In genomic region chr9:78527767-78528381, GRCm38 (mm10) we compare ENCODE assay signal across 8 mouse cellular contexts. TPM values are rescaled to one million over a fixed set of nuclear protein-coding genes. Genes with fewer than 3 reads are reported as not detected.
DNase-seq lines count a peak whose midpoint lies in the region; ATAC-seq and TF ChIP-seq lines count a peak whose summit lies in the region.

No protein-coding gene starts in this region.

- H3K4me2 ChIP-seq in forebrain, embryonic 15.5 days (replicated peaks): peak overlapping the region; percentile 83
- peak overlapping the region; percentile 89 for H3K4me2 ChIP-seq in neural tube, embryonic 15.5 days

- H3K4me3 ChIP-seq in ES-E14 (ENCODE audit: insufficient read depth in 1 of 2, low read depth in 1 of 2, low read length in 2 of 2, poor library complexity in 1 of 2, severe bottlenecking in 1 of 2): peak overlapping the region; percentile 52 to 63
- peak overlapping the region; percentile 51 for H3K4me3 ChIP-seq in forebrain, embryonic 15.5 days
- peak overlapping the region; percentile 29 for H3K4me3 ChIP-seq in lung, adult 2 months (replicated peaks; ENCODE audit: extremely low read depth, low read depth, low read length)
- peak overlapping the region; percentile 53 for H3K4me3 ChIP-seq in neural tube, embryonic 15.5 days (replicated peaks)

- 3% methylated on average over 16 of the region's 16 CpGs for WGBS in forebrain, embryonic 15.5 days
- WGBS in lung, adult 2 months: 1% methylated on average over 16 of the region's 16 CpGs
- WGBS in neural tube, embryonic 15.5 days: under 1% methylated on average over 16 of the region's 16 CpGs

- peak overlapping the region; percentile 98 for H3K27ac ChIP-seq in ES-E14 (ENCODE audit: insufficient read depth, low read depth, low read length, poor library complexity, severe bottlenecking)
- H3K27ac ChIP-seq in forebrain, embryonic 15.5 days (replicated peaks): peak overlapping the region; percentile 77
- peak overlapping the region; percentile 88 for H3K27ac ChIP-seq in neural tube, embryonic 15.5 days (replicated peaks)

- in situ Hi-C loops in ES-E14 (cut with MboI; ENCODE audit: low sequenced_read_pairs in 2 of 2, unreplicated experiment in 2 of 2): no loop called here

- ATAC-seq in forebrain, embryonic 15.5 days (replicated peaks): peak; percentile 62
- ATAC-seq in neural tube, embryonic 15.5 days (ENCODE audit: low FRiP score): peak; percentile 73

- no peak for DNase-seq in ES-E14 (ENCODE audit: low read depth, low spot score)
- DNase-seq in cerebellum, adult 11-12 months: peak; percentile 57
- peak; percentile 53 for DNase-seq in heart, postnatal 25 days (ENCODE audit: low spot score)
- peak; percentile 50 to 82 for DNase-seq in layer of hippocampus, adult 18-20 months (ENCODE audit: low spot score in 2 of 2)
- DNase-seq in lung, adult 2 months: peak; percentile 84
- peak; percentile 61 to 79 for DNase-seq in thymus, postnatal 10 days (ENCODE audit: low spot score in 2 of 2)

- intact Hi-C loops in heart, postnatal 25 days (cut with DNase I): loop anchor here (2.0 kb wide), 3 partner anchors 23 to 47 kb away; partner anchors contain the start of gene Eef1a1

- peaks cover 7 to 13% of the 10 kb centered on the region in 2 experiments for H3K4me1 ChIP-seq in ES-E14 (ENCODE audit: control insufficient read depth in 2 of 2, insufficient read depth in 2 of 2, low read length in 2 of 2, poor library complexity in 1 of 2)
- H3K4me1 ChIP-seq in forebrain, embryonic 15.5 days: peaks cover 9% of the 10 kb centered on the region
- H3K4me1 ChIP-seq in lung, adult 2 months (ENCODE audit: control insufficient read depth, insufficient read depth, low read length): peaks cover 7% of the 10 kb centered on the region
- H3K4me1 ChIP-seq in neural tube, embryonic 15.5 days: peaks cover 12% of the 10 kb centered on the region

- H3K9ac ChIP-seq in ES-E14 (ENCODE audit: insufficient read depth, low read depth, low read length, poor library complexity, severe bottlenecking): peak overlapping the region; percentile 82
- H3K9ac ChIP-seq in forebrain, embryonic 15.5 days (replicated peaks): peak overlapping the region; percentile 53
- H3K9ac ChIP-seq in neural tube, embryonic 15.5 days (replicated peaks): peak overlapping the region; percentile 63

- H3K27me3 ChIP-seq in forebrain, embryonic 15.5 days: no peaks in the 10 kb centered on the region
- no peaks in the 10 kb centered on the region for H3K27me3 ChIP-seq in neural tube, embryonic 15.5 days (replicated peaks)

- TF ChIP-seq POLR2A in lung, adult 2 months (IDR thresholded peaks at IDR 0.05; ENCODE audit: borderline replicate concordance, extremely low read depth, low read depth, low read length): no peak

- H3K9me3 ChIP-seq in ES-E14 (ENCODE audit: control insufficient read depth, insufficient read depth, low read depth, low read length): no peaks in the 10 kb centered on the region
- H3K9me3 ChIP-seq in forebrain, embryonic 15.5 days: no peaks in the 10 kb centered on the region
- no peaks in the 10 kb centered on the region for H3K9me3 ChIP-seq in neural tube, embryonic 15.5 days (replicated peaks)

- peaks cover 9% of the 10 kb centered on the region for H3K36me3 ChIP-seq in ES-E14 (ENCODE audit: control insufficient read depth, insufficient read depth, low read length, poor library complexity, severe bottlenecking)
- H3K36me3 ChIP-seq in forebrain, embryonic 15.5 days: no peaks in the 10 kb centered on the region
- H3K36me3 ChIP-seq in neural tube, embryonic 15.5 days: no peaks in the 10 kb centered on the region

- TF ChIP-seq CTCF in lung, adult 2 months (IDR thresholded peaks at IDR 0.05; ENCODE audit: insufficient read depth, low read length): peak; percentile 95

TF ChIP-seq in ES-E14, 5 proteins besides CTCF, POLR2A, EP300 and RAD21:
- no peak for TF ChIP-seq ZC3H11A (IDR thresholded peaks at IDR 0.05; ENCODE audit: borderline replicate concordance, low read depth, low read length)
- no peak for TF ChIP-seq MAFK (IDR thresholded peaks at IDR 0.05; ENCODE audit: insufficient read depth, low read depth, low read length)
- TF ChIP-seq HCFC1 (IDR thresholded peaks at IDR 0.05; ENCODE audit: borderline replicate concordance, insufficient read depth, low read length): no peak

RNA-seq across cellular contexts. Expression of gene Eef1a1, which starts 38.9 kb away (rescaled TPM):
- 10,022 and 10,869 TPM in 2 replicates for total RNA-seq in ES-E14 (2012; rRNA removed)
- 3,810 and 3,862 TPM in 2 replicates for polyA plus RNA-seq in forebrain, embryonic 15.5 days (2015; fragmentation: Nextera tagmentation; extraction: Ambion mirVana)
- total RNA-seq in heart, postnatal 25 days (2021): 1,000 to 10,000 TPM; 1,031 to 1,197 TPM
- 1,000 to 10,000 TPM; 3,208 to 3,266 TPM for total RNA-seq in layer of hippocampus, adult 18-20 months (2021)
- 2,131 and 3,172 TPM in 2 replicates for polyA plus RNA-seq in lung, adult 2 months (2012; rRNA removed)
- 2,707 and 3,339 TPM in 2 replicates for polyA plus RNA-seq in neural tube, embryonic 15.5 days (2015; fragmentation: Nextera tagmentation; extraction: Ambion mirVana)

RNA-seq across cellular contexts. Expression of gene Slc17a5, which starts 60.0 kb away (rescaled TPM):
- 7.6 and 10.0 TPM in 2 replicates for total RNA-seq in ES-E14 (2012; rRNA removed)
- polyA plus RNA-seq in forebrain, embryonic 15.5 days (2015; fragmentation: Nextera tagmentation; extraction: Ambion mirVana): 15.9 and 18.0 TPM in 2 replicates
- total RNA-seq in heart, postnatal 25 days (2021): 1 to 10 TPM; 5.2 to 6.0 TPM
- 10 to 100 TPM; 20.4 to 21.4 TPM for total RNA-seq in layer of hippocampus, adult 18-20 months (2021)
- polyA plus RNA-seq in lung, adult 2 months (2012; rRNA removed): 11.4 and 12.4 TPM in 2 replicates
- polyA plus RNA-seq in neural tube, embryonic 15.5 days (2015; fragmentation: Nextera tagmentation; extraction: Ambion mirVana): 15.2 and 17.0 TPM in 2 replicates
